Mouse (Mus musculus) B cell, adult 2 months (primary cell): Measurements from ENCODE around the gene Eml2.

Experiments
- DNase-seq, 2 experiments: peaks; one replicate each; pipeline ENCODE4 v3.0.0; 2022

The Eml2 gene

GRCm38 (mm10) chr7:19163752-19164151 is 12.5 kb upstream of the Eml2 start:
- no peak for DNase-seq

- DNase-seq: peak; percentile 30 to 35
These were observed 12.0 kb upstream of the Eml2 start for GRCm38 (mm10) chr7:19164189-19164588.

- DNase-seq: peak; percentile 69 to 71
These were observed 11.2 kb upstream of the Eml2 start for GRCm38 (mm10) chr7:19164978-19165377.

GRCm38 (mm10) chr7:19165656-19166423 is 10.4 kb upstream of the Eml2 start, which contains the start of gene Gipr:
Gene Gipr, minus strand, starts transcription at chr7:19166127.
- DNase-seq: no peak

GRCm38 (mm10) chr7:19166990-19167389 is 9.2 kb upstream of the Eml2 start:
- peak in 1 of 2 experiments; percentile 28 for DNase-seq

- DNase-seq: no peak
These were observed 6.7 kb upstream of the Eml2 start for GRCm38 (mm10) chr7:19169506-19169905.

GRCm38 (mm10) chr7:19170142-19170541 is 6.1 kb upstream of the Eml2 start:
- DNase-seq: no peak

- no peak for DNase-seq
These were observed 4.4 kb upstream of the Eml2 start for GRCm38 (mm10) chr7:19171831-19172230.

- peak; percentile 86 to 89 for DNase-seq
These were observed 3.3 kb upstream of the Eml2 start for GRCm38 (mm10) chr7:19172874-19173273.

GRCm38 (mm10) chr7:19176516-19176947 is 311 bp downstream of the Eml2 start:
- no peak for DNase-seq

- no peak for DNase-seq
These were observed 995 bp downstream of the Eml2 start for GRCm38 (mm10) chr7:19177216-19177615.

GRCm38 (mm10) chr7:19178035-19178434 is 1.8 kb downstream of the Eml2 start:
- no peak for DNase-seq

GRCm38 (mm10) chr7:19178443-19179092 is 2.3 kb downstream of the Eml2 start:
- peak; percentile 89 to 91 for DNase-seq

GRCm38 (mm10) chr7:19179173-19179572 is 3.0 kb downstream of the Eml2 start:
- peak; percentile 76 to 77 for DNase-seq

GRCm38 (mm10) chr7:19179936-19180335 is 3.7 kb downstream of the Eml2 start:
- peak; percentile 31 to 32 for DNase-seq

GRCm38 (mm10) chr7:19180862-19181429 is 4.7 kb downstream of the Eml2 start:
- DNase-seq: peak; percentile 44 to 50

GRCm38 (mm10) chr7:19184250-19184649 is 8.0 kb downstream of the Eml2 start:
- no peak for DNase-seq

GRCm38 (mm10) chr7:19184758-19185157 is 8.5 kb downstream of the Eml2 start:
- no peak for DNase-seq

- peak; percentile 42 to 43 for DNase-seq
These were observed 18.5 kb downstream of the Eml2 start for GRCm38 (mm10) chr7:19194676-19195075.

GRCm38 (mm10) chr7:19196676-19197075 is 20.5 kb downstream of the Eml2 start:
- peak; percentile 66 to 71 for DNase-seq

GRCm38 (mm10) chr7:19197985-19198384 is 21.8 kb downstream of the Eml2 start:
- peak; percentile 77 for DNase-seq

- no peak for DNase-seq
These were observed 25.4 kb downstream of the Eml2 start for GRCm38 (mm10) chr7:19201660-19202059.

- DNase-seq: no peak
These were observed 26.0 kb downstream of the Eml2 start for GRCm38 (mm10) chr7:19202065-19202850.
